Mouse (Mus musculus) gastrocnemius, adult 8-10 months (tissue): ENCODE results near the gene Smim14. TPM values are rescaled to one million over a fixed set of nuclear protein-coding genes. Genes with fewer than 3 reads are reported as not detected.
"Not testable (repeated sequence)": the region's sequence is repeated elsewhere in the genome, so short reads cannot be mapped to it uniquely, and the experiment has no call there.

Experiments
- DNase-seq, 2 experiments: peaks; one replicate each; pipeline ENCODE4 v3.0.0; 2022; ENCODE audit warnings: low spot score in 2 of 2
- total RNA-seq, 4 experiments: library from RNA; stranded (reverse); gene quantifications; 2 replicates each; pipeline ENCODE4 v1.2.4; 2022

Gene Smim14
- total RNA-seq, 4 experiments from 2014 or later = 29.1 to 34.4 (median 30.4) TPM

DNA sequence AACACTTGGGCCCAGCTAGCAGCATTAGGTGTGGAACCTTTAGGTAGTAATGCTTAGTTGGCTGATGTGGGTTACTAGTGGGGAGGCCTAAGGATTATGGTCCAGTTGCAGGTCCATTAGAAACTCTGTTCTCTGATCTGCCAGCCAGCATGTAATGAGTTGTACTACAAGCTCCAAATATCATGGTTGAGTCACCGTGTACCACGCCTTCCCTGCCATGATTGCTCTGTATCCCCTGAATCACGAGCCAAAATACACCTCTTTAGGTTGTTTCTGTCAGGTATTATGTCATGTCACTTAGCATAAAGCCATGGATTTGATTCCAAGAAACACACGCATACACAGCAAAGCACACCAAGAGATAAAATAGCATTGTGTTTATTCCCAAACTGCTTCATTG lies 12.2 kb downstream of the Smim14 start:
- DNase-seq = no peak

DNA sequence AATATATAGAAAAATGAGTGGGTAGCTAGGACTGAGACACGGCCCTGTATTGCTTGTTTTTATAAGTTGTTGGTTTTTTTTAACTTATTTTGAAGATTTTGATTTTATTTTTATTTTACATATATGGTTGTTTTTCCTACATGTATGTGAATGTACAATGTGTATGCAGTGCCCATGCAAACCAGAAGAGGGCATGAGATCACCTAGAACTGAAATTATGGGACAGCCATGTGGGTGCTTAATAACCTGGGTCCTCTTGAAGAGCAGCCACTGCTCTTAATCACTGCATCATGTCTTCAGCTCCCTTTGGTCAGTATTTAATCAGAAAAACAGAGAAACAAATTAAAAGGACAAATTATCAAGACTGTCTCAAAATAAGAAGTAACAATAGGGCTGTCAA lies 15.2 kb downstream of the Smim14 start:
- DNase-seq = no peak

DNA sequence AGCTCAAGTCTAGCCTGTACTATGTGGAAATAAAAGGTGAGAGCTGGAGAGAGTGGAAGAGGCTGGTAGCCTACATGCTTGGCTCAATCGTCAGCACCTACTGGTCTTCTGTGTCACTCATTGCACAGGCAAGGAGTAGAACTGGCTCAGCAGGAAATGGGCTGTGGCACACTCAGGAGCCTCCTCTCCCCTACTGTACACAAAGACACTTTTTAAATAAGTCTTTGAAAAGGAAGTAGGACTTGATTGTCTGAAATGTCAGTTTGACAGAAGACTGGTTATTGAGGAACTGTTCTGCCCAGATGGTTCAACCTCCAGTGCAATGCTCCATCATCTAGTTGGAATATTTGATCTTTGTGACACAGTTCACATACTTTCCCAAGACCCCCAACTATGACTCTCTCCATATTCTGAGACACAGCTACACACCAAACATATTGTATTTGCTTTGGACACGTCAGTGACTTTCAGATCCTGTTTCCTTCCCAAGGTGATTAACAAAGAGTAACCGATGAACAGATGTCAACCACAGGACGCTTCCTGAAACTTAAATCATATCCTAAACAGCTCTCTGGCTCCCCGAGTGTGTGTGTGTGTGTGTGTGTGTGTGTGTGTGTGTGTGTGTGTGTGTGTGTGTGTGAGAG lies 22.2 kb downstream of the Smim14 start:
- DNase-seq = no peak

DNA sequence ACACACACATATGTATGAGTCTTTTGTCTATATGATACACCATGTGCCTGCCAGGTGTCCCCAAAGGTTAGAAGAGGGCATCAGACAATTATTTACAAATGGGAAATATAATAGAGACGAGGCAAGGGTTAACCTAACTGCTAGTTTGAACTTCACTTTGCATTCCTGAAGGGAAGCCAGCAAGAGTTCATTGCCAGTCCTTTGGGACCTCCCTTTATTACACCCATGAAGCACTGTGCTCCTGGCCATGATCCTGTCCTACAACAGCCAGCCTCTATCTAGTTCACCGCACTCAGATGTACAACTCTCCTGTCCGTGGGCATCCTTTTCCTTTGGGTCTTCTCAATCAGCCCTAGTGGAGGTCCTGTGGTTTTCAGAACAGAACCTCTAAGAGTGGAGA lies 23.5 kb downstream of the Smim14 start:
- DNase-seq = no peak

DNA sequence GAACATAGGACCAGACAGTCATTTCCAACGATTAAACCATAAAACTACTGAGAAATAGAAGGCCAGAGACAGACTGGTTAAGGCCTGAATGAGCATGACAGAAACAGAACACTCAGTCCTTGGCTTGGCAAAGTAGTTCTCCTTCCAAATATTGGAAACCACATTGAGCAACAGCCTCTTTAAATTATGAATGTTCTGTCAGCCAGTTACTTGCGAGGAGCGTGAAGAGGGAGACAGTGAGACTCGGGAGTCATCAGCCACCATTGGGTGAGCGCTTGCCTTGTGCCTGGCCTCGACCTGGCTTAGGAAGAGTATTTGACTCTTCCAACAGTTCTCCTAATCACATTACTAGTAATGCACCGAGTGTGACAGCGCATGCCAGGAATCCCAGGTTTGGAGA lies 28.6 kb downstream of the Smim14 start:
- no peak for DNase-seq

DNA sequence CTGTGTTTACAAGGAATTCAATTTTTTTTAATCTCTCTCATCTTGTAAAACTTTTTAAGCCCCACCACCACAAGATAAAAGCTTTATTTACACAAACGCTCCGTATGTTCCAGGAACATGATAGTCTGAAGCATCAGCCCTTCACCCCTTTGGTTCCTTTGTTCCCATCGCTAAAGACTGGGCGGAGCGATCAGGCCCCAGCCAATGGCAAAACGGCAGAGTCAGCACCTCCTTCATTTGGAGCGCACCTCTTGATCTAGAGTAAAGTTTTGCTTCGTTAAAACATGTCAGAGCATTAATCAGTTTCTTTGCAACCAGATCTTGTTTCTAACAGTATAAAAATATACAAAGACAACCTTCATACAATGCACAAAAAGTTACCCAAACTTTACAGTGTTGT lies 31.2 kb downstream of the Smim14 start:
- DNase-seq = no peak

DNA sequence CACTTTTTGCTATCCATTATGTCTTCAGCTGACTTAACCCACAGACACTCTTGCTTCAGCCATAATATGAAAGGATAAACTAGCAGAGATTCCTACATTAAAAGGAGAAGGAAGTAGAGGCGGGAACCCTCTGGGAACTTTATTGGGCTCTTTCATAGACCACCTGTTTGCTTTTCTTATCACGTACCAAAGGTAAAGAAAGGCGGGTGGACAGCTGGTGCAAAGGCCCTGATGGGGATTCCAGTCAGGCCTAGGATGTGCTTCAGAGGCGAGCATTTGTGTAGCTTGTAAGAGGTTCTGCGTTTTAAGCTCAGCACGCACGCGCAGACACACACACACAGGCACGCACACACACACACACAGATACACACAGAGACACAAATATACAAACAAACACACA lies 35.6 kb downstream of the Smim14 start:
- DNase-seq = no peak

DNA sequence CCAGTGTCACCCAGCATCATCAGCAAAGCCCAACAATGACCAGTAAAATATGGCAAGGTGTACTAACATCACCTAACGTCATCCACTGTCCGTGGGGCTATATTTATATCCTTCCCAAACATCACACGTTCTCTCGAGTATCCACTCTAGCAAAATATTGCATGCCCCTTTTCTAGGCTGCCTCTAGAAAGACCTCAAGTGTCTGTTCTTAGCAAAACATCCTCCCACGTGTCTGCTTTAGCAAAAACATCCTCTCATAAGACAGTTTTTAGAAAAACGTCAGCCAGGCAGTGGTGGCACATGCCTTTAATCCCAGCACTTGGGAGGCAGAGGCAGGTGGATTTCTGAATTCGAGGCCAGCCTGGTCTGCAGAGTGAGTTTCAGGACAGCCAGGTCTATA lies 36.8 kb downstream of the Smim14 start:
- no peak for DNase-seq

DNA sequence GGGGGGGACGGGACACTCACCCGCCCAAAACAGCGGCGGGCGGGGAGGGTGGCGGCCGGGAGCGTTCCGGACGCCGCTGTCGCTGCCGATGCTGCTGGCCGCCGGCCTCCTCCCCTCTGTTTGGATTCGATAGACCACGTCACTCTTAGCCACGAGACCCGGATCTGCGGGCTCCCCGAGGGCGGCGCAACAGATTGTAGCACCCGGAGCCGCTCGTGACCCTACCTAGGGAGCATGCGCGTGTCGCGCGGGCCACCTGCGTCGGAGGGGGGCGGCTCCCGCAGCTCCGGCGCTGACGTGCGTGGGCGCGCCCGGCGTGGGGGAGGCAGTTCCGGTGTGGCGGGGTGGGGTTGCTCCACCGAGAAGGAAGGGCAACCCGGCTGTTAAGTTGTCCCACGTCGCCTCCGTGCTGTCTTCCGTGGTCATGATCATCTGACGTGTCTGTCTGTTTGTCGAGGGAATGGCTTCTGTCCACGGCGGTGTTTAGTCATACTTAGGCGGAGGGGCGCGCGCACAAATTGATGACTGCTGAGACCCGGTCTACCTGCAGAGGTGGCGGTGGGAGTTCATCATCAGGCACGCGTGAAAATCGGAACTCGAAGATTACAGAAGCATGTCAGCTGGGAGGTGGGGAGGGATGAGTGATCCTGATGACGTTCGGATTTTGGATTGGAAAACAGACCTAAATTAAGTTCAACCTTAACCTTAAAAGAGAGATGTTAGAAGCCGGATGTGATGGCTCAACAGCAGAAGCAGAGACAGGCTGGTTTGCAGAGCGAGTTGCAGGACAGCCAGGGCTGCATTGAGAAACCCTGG lies 44.1 kb downstream of the Smim14 start, which contains the start of gene Gm43552:
Gm43552 (minus strand) TSS at position 118 of the 816 bp plus-strand sequence.
- peak; percentile 92 to 95 for DNase-seq

DNA sequence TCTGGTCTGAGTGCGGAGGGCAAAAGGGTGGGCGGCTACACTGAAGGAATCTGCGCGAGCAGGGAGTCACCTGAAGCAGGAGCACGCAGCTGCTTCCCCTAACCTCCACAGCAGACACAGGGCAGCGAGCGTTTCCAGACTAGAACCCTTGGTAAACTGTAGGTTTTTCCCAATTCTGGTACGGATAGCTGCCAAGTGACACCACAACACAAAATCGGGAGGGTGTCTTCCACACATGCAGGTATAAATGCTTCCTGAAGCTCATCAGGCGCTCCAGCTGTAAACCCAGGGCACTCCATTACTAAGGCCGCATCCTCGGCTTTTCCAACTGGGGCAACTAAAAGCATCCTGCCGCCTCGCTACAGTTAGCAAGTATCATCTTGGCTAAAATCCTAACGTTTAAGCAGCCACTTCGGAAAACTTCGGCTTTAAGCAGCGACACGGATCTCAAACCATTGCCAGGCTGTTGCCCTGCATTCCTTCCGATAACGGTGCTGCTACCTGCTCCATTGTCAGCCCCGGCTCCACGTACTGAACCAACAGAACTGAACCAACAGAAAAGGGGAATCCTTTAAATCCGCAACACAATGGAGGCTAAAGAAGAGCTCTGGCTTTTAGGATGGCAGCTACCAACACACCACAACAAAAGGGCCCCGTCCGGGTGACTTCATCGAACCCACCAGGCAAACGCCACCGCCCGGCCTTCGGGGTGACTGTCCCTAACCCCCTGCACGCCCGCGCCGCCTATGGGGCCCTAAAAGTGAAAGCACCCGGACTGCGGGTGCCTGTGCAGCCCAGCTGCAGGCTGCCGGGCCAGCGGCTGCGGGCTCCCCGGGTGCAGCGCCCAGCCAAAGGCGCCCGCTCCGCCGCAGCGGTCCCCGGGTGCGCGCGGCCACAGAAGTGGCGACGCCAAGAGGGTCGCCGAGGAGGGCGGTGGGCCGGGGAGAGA lies 44.9 kb downstream of the Smim14 start:
- peak; percentile 41 to 66 for DNase-seq

DNA sequence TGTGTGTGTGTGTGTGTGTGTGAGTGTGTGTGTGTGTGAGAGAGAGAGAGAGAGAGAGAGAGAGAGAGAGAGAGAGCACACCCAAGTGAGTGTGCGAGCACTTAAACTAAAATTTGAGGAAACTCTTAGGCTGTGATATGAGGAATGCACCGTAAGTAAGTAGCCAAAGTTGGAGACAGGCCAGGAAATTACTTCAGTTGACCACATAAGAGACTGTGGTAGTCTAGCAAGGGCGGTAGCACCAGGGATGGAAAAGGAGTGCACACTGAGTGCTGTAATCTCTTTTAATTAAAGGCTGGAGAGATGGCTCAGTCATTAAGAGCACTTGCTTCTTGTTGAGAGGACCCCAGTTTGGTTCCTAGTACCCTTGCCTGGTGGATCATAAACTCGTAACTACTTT lies 47.2 kb downstream of the Smim14 start:
- DNase-seq = no peak

DNA sequence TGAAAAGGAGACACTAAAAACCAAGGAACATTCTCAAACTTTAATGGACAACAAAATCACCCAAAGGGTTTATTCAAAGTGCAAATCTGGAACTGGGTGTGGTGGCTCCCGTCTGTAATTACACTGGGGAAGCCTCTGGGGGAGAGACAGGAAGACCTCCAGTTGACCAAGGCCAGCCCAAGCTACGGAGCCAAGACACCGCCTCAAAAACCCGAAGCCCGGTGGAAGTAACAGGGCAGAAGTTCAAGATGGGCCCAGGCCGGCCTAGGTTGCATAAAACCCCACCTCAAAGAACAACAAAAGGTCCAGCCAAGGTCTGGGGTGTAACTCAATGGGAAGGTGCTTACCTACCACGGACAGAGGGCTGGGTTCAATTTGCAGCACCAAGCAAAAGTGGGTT lies 48.3 kb downstream of the Smim14 start:
- peak in 1 of 2 experiments; percentile 42 for DNase-seq

DNA sequence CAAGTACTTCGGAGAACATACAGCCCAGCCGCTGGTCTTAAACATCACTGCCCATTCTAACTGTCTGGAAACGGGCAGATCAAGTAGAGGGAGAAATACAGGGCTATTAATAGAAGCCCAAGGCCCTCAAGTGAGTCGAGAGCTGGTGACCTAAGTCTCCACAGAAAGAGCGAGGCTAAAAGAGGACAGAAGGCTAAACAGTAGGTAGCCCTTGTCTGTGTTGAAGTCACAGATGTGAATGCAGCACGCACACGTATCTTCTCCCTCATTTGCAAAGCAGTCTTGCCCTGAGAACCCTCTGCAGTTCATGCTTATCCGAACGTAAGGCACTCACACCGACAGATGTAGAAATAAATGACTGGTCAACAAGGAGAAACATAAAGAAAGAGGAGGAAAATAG lies 49.6 kb downstream of the Smim14 start:
- no peak for DNase-seq

DNA sequence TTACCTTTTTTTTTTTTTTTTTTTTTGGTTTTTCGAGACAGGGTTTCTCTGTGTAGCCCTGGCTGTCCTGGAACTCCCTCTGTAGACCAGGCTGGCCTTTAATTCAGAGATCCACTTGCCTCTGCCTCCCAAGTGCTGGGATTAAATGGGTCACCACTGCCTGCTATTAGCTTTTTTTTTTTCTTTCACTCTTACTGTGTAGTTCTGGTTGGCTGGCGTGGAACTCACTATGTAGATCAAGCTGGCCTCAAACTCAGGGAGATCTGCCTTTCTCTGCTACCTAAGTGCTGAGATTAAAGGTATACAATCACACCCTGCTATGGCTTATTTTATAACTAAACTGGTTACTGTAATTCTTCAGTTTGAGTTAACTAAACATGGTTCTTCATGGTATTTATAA lies 50.5 kb downstream of the Smim14 start:
- no peak for DNase-seq

DNA sequence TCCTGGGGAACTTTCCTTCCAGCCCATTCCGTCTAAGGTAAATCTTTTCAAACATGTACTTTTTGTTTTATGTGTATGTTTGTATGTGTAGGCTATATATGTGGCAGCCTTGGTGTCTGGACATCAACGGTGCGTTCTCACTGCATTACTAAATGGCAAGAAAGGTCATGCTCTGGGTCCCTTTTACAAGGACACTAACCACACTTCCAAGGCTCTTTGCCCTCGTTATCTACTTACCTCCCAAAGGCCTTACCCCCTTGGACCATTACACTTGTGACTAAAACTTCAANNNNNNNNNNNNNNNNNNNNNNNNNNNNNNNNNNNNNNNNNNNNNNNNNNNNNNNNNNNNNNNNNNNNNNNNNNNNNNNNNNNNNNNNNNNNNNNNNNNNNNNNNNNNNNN lies 54.0 kb downstream of the Smim14 start:
- DNase-seq = no peak

DNA sequence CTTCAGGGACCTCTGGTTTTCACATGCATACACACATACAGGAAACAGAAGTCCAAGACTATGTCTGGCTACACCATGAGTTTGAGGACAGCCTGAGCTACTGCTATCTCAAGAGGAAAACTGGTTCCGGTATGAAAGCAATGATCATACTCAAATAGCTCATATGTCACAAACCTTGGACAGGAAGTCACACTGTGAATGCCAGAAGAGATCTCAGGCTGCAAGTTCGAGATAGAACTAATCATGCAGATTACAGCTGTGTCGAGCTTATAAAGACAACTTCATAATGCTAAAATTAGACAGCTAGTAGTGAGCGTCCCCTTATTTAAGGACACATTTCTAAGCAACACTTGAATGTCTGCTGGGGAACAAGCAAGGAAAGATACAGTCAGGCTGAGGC lies 56.5 kb downstream of the Smim14 start:
- no peak for DNase-seq

DNA sequence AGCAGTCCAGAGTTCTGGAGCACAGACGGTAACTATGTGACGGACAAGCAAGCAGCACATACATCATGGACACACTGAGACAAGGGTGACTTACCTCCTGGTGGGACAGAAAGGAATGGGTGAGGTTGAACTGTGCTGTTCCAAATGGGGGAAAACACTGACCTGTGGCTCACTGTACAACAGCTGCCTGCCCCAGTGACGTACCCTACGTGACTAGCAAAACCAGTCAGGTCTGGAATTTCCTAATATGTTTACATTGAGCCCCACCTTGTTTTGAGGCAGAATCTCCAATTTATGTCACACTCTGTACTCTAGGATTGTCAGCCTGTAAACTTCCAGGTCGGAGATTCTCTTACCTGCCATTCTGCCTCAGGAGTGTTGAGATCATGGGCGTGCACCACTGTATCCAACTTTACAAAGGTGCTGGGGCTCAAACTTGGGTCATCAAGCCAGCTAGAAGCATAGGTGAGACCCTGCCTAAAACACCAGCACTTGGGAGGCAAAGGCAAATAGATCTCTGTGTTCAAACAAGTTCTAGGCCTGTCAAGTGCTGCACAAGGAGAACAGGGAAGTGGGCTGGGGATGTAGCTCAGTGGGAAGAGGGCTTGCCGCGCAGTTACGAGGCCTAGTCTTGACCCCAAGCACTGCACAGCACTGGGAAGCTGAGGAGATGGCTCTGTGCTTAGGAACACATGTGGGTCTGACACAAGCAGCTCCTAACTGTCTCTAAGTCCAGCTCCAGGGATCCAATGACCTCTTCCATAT lies 57.1 kb downstream of the Smim14 start:
- DNase-seq = no peak

DNA sequence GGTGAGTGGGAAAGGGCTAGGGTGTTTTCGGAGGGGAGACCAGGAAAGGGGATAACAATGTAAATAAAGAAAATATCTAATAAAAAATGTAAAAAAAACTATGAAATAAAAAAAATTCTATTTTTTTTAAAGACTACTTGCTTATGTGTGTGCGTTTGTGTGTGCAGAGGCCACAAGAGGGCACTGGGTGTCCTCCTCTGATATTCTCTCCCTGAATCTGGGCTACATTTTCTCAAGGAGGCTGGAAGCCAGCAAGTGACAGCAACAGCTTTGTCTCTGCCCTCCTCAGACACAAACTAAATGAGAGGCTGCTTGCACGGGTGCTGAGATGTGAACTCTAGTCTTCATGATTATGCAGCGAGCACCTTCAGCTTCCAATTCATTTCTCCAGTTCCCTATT lies 58.8 kb downstream of the Smim14 start:
- DNase-seq = peak in 1 of 2 experiments; percentile 30

DNA sequence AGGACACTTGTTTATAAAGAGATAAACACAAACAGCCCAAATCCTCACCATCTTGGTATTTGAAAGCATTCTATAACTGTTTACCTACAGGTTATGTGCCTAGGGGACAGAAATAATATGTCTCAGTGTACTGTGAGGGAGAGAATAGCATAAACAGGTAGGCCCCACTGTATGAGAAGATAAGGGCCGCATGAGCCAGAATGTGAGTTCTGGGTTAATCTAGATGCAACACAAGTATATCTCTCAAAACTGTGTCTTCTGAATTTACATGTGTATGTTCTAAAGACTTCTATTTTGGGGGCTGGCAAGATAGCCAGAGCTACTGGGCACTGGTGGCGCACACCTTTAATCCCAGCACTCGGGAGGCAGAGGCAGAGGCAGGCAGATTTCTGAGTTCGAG lies 60.2 kb downstream of the Smim14 start:
- DNase-seq = not testable (repeated sequence)

DNA sequence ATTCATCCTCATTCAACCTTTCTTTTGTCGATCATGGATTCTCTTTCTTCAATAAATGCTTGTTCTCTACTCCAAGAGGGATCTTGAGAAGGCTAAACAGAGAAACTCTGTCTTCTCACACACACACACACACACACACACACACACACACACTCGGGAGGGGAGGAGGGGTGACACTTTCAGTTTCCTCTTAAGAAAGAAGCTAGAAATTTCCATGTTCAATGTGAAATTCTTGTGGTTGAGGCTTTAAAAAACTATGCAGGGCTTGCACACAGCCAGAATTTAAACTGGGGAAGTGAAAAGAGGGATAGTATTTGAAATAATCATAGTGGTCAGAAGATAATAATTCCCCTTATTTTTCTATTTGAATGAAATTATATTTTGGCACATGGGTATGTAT lies 61.2 kb downstream of the Smim14 start:
- DNase-seq = no peak

DNA sequence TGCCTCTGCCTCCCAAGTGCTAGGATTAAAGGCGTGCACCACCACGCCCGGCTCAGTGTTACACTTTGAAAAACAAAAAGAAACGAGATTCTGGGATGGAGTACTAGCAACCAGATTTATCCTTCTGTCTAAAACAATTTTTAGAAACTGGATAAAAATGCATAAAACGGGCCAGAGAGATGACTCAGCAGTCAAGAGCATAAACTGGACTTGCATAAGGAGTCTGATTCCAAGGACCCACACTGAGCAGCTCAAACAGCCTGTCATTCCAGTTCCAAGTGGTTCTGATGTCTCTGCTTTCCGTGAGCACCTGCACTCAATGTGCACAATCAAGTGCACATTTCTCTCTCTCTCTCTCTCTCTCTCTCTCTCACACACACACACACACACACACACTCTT lies 67.2 kb downstream of the Smim14 start:
- no peak for DNase-seq
